Mouse (Mus musculus): ENCODE measurements around the gene Rab26. TPM values are rescaled to one million over a fixed set of nuclear protein-coding genes. Genes with fewer than 3 reads are reported as not detected.

The Rab26 gene
- total RNA-seq, 2 experiments from 2014 or later: 0.18 to 0.47 TPM

DNA sequence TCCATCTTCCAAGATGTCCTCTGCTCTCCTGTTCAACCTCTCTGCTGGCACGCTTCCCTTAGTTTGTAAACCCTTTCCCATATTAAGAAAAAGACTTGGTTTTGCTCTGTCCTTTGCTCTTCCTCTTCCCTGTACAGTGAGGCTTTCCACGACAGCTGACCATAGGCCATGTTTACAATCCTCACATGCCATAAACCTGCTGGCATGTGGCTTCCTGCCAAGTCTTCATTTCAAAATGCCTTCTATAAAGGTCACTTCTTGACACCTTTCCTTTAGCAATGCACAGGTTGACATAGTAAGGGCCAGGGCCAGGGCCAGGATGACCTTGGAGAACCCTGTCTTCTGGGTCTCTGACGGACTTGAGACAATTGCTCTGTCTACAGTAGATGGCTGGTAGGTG lies 12.2 kb upstream of the Rab26 start:
- DNase-seq: no peak

- no peak for DNase-seq
These were observed 11.2 kb upstream of the Rab26 start for GRCm38 (mm10) chr17:24545247-24545646.

- DNase-seq: no peak
These were observed 10.6 kb upstream of the Rab26 start for GRCm38 (mm10) chr17:24544613-24545012.

DNA sequence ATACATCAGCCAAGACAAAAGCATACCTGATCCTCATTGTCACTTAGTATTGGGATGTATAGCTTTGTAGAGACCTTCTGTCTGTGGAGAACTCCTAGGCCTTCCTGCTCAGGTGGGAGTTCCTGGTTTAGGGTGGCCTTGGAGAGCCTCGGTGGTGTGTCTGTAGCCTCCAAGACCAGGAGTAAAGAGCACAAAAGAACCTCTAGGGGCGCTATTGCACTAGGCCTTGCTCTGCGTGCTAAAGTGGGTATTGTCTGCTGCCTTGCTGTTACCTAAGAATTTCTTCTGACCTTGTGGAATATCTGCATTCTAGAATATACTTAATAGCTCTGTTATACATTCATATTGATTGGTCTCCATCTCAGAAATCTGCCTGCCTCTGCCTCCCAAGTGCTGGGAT lies 6.4 kb upstream of the Rab26 start:
- DNase-seq: no peak

GRCm38 (mm10) chr17:24538950-24539349 lies 4.9 kb upstream of the Rab26 start:
- DNase-seq: no peak

- DNase-seq: no peak
These were observed 3.5 kb upstream of the Rab26 start for GRCm38 (mm10) chr17:24537536-24537935.

- DNase-seq: no peak
These were observed 1.3 kb upstream of the Rab26 start for GRCm38 (mm10) chr17:24535300-24535699.

- peak; percentile 81 for DNase-seq
These were observed 664 bp downstream of the Rab26 start for GRCm38 (mm10) chr17:24533099-24533992.

- no peak for DNase-seq
These were observed 2.0 kb downstream of the Rab26 start for GRCm38 (mm10) chr17:24532045-24532444.

DNA sequence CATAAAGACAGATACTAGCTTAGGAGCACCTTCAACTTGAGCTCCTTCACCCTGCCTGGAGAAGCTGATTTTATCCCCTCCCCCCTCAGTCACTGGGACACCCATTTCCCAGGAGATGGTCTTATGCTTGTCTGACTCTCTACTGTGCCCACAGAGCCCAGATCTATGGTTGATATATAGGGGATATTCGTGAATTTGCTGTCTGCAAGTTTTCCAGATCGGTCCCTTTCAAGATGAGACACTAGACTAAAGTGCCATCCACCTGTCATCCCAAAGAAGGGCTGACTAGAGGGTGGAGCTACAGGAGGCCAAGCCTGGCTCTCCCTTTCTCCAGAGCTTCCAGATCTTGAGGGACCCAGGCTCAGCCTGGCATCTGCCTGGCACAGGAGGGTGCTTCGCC lies 2.9 kb downstream of the Rab26 start:
- no peak for DNase-seq

DNA sequence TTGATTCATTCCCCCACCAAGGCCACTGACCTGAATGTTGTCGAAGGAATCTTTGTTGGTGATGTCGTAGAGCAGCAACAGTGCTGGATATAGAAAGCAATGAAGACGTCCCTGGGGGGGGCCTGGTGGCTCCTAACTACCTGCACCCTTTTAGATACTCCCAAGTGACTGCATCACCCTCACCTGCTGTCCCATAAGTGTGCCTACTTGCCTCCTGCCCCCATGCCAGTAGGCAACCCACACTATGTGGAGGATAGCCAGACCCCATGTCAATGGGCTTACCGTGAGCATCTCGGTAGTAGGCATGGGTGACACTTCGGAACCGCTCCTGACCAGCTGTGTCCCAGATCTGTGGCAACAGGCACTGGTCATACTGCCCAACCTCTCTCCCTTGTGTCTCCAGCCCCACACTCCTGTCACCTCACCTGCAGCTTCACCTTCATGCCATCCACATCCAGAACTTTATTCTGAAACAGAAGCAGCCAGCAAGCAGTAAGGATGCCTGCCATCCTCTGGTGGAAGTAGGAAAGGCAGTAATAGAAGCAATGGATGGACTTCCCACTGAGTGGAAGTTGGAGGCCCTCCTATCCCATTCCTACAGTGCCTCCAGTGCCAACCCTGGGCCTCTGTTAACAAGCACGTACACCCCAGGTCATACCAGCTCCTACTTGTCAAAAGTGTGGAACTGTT lies 3.5 kb downstream of the Rab26 start:
- no peak for DNase-seq

GRCm38 (mm10) chr17:24529883-24530282 lies 4.1 kb downstream of the Rab26 start:
- DNase-seq: no peak

- DNase-seq: peak; percentile 58
These were observed 5.0 kb downstream of the Rab26 start for GRCm38 (mm10) chr17:24529007-24529451.

DNA sequence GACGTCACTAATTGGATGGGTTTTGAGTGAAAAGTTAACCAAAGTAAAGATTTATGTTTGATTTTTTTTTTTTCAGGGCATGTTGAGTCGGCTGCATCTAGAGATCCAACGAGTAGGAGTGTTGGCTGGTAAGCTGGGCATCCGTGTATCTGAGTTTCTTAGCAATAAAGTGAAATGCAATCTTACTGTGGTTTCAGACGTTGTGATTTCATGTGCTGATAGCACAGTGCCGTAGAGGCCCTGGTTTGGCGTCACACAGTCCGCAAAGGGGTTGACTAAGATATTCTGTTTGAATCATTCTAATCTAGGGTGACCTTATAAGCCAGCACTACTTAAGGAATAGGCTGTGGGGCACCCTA lies 5.5 kb downstream of the Rab26 start:
- no peak for DNase-seq

- DNase-seq: peak; percentile 85
These were observed 6.1 kb downstream of the Rab26 start, which contains the start of gene Traf7 for GRCm38 (mm10) chr17:24527723-24528559. Gene Traf7 (minus strand): TSS chr17:24527938.

DNA sequence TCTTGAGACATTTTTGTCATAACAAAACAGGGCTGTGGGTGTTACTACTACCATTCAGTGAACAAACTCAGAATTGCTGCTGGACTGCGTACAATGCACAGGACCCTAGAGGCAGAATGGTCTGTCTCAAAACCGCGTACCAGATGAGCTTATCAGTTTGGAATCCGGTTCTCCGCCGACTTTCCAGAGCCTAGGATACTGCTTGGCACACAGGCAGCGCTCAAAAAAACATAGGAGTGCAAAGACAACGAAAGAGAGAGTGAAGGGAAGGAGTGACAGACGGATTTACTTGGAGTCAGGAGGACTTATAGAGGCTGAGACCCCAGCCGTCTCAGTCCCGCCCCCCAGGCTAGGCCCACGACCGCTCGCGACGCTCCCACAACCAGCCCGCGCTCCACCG lies 6.7 kb downstream of the Rab26 start:
- no peak for DNase-seq

DNA sequence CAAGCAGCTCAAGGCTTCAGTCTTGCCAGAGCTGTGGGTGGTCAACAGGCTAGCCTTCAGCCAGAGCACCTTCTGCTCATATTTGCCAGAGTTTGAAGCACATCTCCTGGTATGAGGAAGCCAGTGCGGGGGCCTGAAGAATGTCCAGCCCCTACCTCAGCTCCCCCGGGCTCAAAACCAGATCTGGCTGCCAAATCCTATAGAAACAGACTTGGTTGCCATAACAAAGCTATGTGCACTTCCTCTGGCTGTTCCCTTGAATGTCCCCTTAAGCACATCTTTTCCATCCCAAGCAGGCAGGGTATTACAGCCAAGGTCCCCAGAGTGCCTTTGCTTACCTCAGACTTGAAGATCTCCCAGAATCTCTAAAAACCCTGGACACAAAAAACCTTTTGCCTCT lies 9.3 kb downstream of the Rab26 start:
- DNase-seq: no peak

GRCm38 (mm10) chr17:24520450-24520849 lies 13.6 kb downstream of the Rab26 start:
- DNase-seq: no peak

DNA sequence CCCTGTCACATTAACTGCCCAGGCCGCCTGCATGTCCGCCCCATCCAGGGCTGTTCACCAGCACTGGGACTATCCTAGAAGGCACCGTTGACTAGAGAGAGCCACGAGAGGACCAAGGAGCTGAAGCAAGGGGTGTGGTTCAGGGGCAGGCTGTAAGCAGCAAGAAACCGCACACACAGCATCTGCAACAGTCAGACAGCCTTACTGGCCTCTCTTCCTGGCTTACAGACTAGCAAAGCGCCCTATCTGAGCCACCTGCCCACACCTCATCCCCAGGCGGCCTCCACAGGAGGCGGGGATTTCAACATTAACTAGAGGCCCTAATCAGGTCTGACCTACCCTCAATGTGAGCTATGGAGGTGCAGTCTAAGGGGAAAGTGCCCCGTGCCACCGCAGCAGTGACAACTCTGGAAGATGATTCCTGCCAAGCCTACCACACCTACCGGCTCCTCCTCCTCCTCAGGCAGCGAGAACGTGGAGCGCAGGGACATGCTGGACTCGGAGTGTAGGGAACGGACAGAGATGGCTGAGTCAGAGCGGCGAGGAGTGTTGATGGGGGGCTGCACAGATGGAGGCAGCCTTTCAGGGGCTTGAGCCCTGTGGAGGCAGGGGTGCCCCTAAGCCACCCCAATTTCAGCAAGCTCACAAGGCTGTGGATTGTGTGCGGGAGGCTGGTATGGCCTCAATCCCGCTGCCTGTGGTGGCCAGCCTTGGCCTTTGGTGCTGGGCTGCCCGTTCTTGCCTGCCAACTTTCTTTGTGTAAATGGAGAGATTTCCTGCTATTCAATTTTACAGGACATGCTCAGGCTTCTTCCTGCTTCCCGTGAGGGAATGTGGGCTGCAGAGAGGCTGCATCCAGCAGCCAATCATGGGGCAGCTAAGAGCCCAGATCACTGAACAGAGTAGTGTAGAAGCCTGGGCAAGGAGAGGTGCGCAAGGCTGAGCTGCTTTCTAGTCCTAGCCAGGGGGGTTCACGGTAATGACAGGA lies 19.4 kb downstream of the Rab26 start:
- DNase-seq: no peak

DNA sequence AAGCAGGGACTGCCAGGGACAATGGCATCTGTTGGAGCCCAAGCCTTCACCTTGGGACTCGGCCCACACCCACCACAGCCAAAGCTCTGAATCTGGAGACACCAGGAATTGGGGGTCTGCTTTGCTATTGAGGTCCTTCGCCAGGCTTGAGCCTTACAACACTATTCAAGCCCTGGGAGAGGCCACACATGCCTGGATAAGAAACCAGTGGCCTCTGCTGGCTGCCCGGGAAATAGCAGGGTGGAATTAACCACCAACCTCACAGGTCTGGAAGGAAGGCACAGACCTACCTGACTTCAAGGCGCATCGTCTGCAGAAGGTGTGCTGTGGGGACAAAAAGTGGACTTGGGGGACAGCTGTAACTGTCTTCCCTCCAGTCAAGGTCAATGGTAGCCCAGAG lies 20.4 kb downstream of the Rab26 start:
- DNase-seq: peak; percentile 53

GRCm38 (mm10) chr17:24507806-24508460 lies 26.1 kb downstream of the Rab26 start:
- DNase-seq: no peak

All from gastrocnemius, postnatal 10 days (tissue).